Mouse (Mus musculus) liver, embryonic 13.5 days (tissue): ENCODE measurements at regions not wholly inside any gene's neighbourhood (a gene's known extent, or its start where the extent isn't known, plus 50 kb on each side); places are given as distances from the start of the nearest gene placed in this dataset.

ENCODE experiments used
- ATAC-seq: fragments of 200-750 bp; cut with Nextera tagmentation; 2 replicates; pipeline ENCODE4 v1.8.0; 2017; ENCODE audit warnings: low read depth, mild to moderate bottlenecking, moderate number of reproducible peaks, moderate library complexity
- DNase-seq: peaks from one replicate; pipeline ENCODE4 v3.0.0; 2022
- H3K27ac ChIP-seq: fragments of 300-500 bp; sonication (generic); 2 replicates; pipeline ENCODE4 v1.5.1; 2015; ENCODE audit warnings: moderate library complexity, mild to moderate bottlenecking, inconsistent platforms
- H3K27me3 ChIP-seq: fragments of 300-500 bp; sonication (generic); 2 replicates; pipeline ENCODE4 v1.6.1; 2015; ENCODE audit warnings: mild to moderate bottlenecking, inconsistent platforms
- H3K36me3 ChIP-seq: fragments of 300-500 bp; sonication (generic); 2 replicates; pipeline ENCODE4 v1.6.1; 2015; ENCODE audit warnings: mild to moderate bottlenecking, inconsistent platforms
- H3K4me1 ChIP-seq: fragments of 300-500 bp; sonication (generic); replicated peaks from 2 replicates; pipeline ENCODE4 v1.6.1; 2015; ENCODE audit warnings: inconsistent platforms
- H3K4me2 ChIP-seq: fragments of 300-500 bp; sonication (generic); 2 replicates; pipeline ENCODE4 v1.6.1; 2015; ENCODE audit warnings: inconsistent platforms, mild to moderate bottlenecking, moderate library complexity
- H3K4me3 ChIP-seq: fragments of 300-500 bp; sonication (generic); replicated peaks from 2 replicates; pipeline ENCODE4 v1.5.1; 2015; ENCODE audit warnings: mild to moderate bottlenecking, inconsistent platforms
- H3K9ac ChIP-seq: fragments of 300-500 bp; sonication (generic); 2 replicates; pipeline ENCODE4 v1.6.1; 2015; ENCODE audit warnings: mild to moderate bottlenecking, inconsistent platforms
- H3K9me3 ChIP-seq: fragments of 300-500 bp; sonication (generic); replicated peaks from 2 replicates; pipeline ENCODE4 v1.6.1; 2016; ENCODE audit warnings: inconsistent platforms
- WGBS: fragments of 180-500 bp; shearing (Covaris S2); methylation state at CpG from one replicate; pipeline ENCODE4 v1.1.7; 2015; ENCODE audit not compliant: insufficient replicate concordance; 5-methylcytosine and 5-hydroxymethylcytosine counted together

GRCm38 (mm10) chr1:83870853-83871567 lies 463.0 kb upstream of the Sphkap start:
- no peak overlapping the region for H3K27ac ChIP-seq
- H3K4me1 ChIP-seq, result no peaks in the 10 kb centered on the region
- no peaks in the 10 kb centered on the region for H3K27me3 ChIP-seq
- ATAC-seq (no peak), DNase-seq (no peak)
- no peak overlapping the region for H3K4me3 ChIP-seq
- no peaks in the 10 kb centered on the region for H3K36me3 ChIP-seq
- no peak overlapping the region for H3K9ac ChIP-seq
- H3K4me2 ChIP-seq, result no peak overlapping the region
- 46% methylated on average over 5 of the region's 5 CpGs for WGBS
- no peaks in the 10 kb centered on the region for H3K9me3 ChIP-seq

GRCm38 (mm10) chr1:83869046-83869445 lies 461.0 kb upstream of the Sphkap start:
- Histone ChIP-seq H3K4me1 (no peaks in the 10 kb centered on the region), H3K36me3 (no peaks in the 10 kb centered on the region), H3K27ac (no peak overlapping the region), H3K9me3 (no peaks in the 10 kb centered on the region), H3K27me3 (no peaks in the 10 kb centered on the region), H3K4me2 (no peak overlapping the region), H3K4me3 (no peak overlapping the region), H3K9ac (no peak overlapping the region)
- DNase-seq (no peak), ATAC-seq (no peak)
- WGBS, result 89% methylated on average over 2 of the region's 2 CpGs

DNA sequence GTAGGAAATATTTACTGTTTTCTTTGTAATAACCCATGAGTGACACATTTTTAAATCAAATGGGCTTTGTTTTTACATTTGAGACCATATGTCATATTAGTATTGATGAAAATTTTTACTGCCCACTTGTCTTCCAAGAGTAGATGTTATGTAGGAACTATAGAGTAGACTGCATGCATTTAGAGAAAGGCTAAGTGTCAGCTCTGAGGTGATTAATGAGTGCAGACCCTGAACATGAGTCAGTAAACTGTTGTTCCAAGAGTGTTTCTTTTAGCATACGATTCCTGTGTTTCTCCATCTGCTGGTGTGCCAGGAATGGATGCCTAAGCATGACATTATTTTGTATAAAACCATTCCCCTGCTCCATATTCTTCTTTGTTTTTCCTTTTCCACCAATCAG lies 454.5 kb upstream of the Sphkap start:
- H3K4me2 ChIP-seq, result no peak overlapping the region

DNA sequence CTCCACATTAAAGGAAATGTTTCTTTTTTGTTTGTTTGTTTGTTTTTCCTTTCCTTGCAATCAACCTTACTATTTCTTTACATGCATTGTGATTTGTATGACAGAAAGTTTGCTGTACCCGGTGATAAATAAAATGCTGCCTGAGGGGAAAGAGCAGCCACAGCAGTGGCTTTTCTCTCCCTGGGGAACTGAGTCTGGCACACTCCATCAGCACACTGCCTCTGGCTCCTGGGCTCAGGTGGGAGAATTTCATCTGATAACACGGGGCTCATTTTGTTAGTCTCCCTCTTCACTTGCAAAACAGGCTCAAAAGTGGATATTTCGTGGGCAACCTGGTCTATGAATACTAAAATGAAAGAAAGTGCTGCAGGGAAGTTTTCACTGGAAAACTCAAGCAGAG lies 454.1 kb upstream of the Sphkap start:
- H3K9me3 ChIP-seq, result no peaks in the 10 kb centered on the region
- H3K9ac ChIP-seq, result no peak overlapping the region
- no peaks in the 10 kb centered on the region for H3K4me1 ChIP-seq
- no peak for DNase-seq
- 47% methylated on average over 3 of the region's 3 CpGs for WGBS
- no peak for ATAC-seq
- H3K27me3 ChIP-seq, result no peaks in the 10 kb centered on the region
- no peak overlapping the region for H3K4me3 ChIP-seq
- no peak overlapping the region for H3K27ac ChIP-seq
- no peaks in the 10 kb centered on the region for H3K36me3 ChIP-seq
- no peak overlapping the region for H3K4me2 ChIP-seq

More for the DNA sequence above, 454.5 kb upstream of the Sphkap start:
- Histone ChIP-seq H3K27me3 (no peaks in the 10 kb centered on the region), H3K27ac (no peak overlapping the region), H3K4me3 (no peak overlapping the region), H3K4me1 (no peaks in the 10 kb centered on the region), H3K9ac (no peak overlapping the region), H3K9me3 (no peaks in the 10 kb centered on the region), H3K36me3 (no peaks in the 10 kb centered on the region)
- DNase-seq, result no peak
- no peak for ATAC-seq
- WGBS, result 52% methylated on average over 1 of the region's 1 CpGs

- H3K36me3 ChIP-seq, result no peaks in the 10 kb centered on the region
- H3K27me3 ChIP-seq, result no peaks in the 10 kb centered on the region
- ATAC-seq (no peak), DNase-seq (no peak)
- WGBS, result 57% methylated on average over 3 of the region's 3 CpGs
- no peak overlapping the region for H3K4me2 ChIP-seq
- no peaks in the 10 kb centered on the region for H3K4me1 ChIP-seq
- H3K9me3 ChIP-seq, result no peaks in the 10 kb centered on the region
- H3K4me3 ChIP-seq, result no peak overlapping the region
- no peak overlapping the region for H3K9ac ChIP-seq
- H3K27ac ChIP-seq, result no peak overlapping the region
Observed at GRCm38 (mm10) chr1:83859732-83860424, 451.9 kb upstream of the Sphkap start.

- no peak overlapping the region for H3K4me2 ChIP-seq
- no peaks in the 10 kb centered on the region for H3K36me3 ChIP-seq
- no peaks in the 10 kb centered on the region for H3K9me3 ChIP-seq
- H3K9ac ChIP-seq, result no peak overlapping the region
- no peak overlapping the region for H3K27ac ChIP-seq
- H3K4me3 ChIP-seq, result no peak overlapping the region
- 80% methylated on average over 5 of the region's 5 CpGs for WGBS
- no peaks in the 10 kb centered on the region for H3K27me3 ChIP-seq
- no peak for ATAC-seq
- H3K4me1 ChIP-seq, result no peaks in the 10 kb centered on the region
- DNase-seq, result no peak
Observed at GRCm38 (mm10) chr1:83853996-83854395, 446.0 kb upstream of the Sphkap start.

- Histone ChIP-seq H3K27ac (no peak overlapping the region), H3K27me3 (no peaks in the 10 kb centered on the region), H3K4me3 (no peak overlapping the region), H3K4me2 (no peak overlapping the region), H3K4me1 (no peaks in the 10 kb centered on the region), H3K36me3 (no peaks in the 10 kb centered on the region), H3K9me3 (no peaks in the 10 kb centered on the region), H3K9ac (no peak overlapping the region)
- 79% methylated on average over 6 of the region's 6 CpGs for WGBS
- DNase-seq (no peak), ATAC-seq (no peak)
Observed at GRCm38 (mm10) chr1:83851081-83851480, 443.1 kb upstream of the Sphkap start.

DNA sequence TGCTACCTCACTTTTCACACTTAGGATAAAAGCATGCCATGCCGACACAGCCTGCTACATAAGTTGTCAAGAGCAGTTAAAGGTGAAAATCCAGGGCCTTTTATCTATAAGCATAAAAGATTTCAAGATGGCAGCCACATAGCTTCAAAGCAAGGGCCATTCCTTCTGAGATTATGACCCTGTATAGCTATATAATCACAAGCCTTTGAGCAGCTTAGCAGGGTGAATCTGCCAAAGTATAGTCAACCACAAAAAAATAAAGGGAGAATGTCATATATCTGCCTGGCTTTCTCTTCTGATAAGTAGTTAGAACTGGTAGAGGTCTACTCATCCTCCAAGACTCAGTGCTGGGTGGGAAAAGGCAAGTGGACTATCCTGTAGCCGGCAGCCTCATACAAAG lies 440.4 kb upstream of the Sphkap start:
- no peak for ATAC-seq

DNA sequence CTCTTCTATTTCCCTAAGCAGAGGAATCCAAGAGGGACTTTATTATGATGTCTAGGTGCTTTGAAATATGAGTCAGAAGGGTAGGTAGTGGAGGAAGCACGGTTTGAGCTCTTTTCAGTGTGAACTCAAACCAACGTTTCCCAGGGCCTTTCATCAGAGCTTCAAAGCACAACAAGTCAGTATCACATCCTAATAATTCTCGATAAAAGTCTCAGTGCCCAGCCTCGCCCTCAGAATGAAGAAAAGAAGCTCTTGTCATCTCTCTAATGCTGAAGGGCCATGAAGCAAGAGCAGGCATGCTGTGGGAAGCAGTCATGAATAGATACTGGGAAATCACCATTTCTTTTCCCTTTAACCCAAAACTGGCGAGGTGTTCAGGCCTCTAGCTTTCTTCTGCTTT lies 440.0 kb upstream of the Sphkap start:
- Histone ChIP-seq H3K4me3 (no peak overlapping the region), H3K27me3 (no peaks in the 10 kb centered on the region), H3K4me2 (no peak overlapping the region), H3K9ac (no peak overlapping the region), H3K36me3 (no peaks in the 10 kb centered on the region), H3K9me3 (no peaks in the 10 kb centered on the region), H3K27ac (no peak overlapping the region), H3K4me1 (no peaks in the 10 kb centered on the region)
- 40% methylated on average over 5 of the region's 5 CpGs for WGBS
- DNase-seq (no peak), ATAC-seq (no peak)

More for the DNA sequence above, 440.4 kb upstream of the Sphkap start:
- Histone ChIP-seq H3K27me3 (no peaks in the 10 kb centered on the region), H3K9me3 (no peaks in the 10 kb centered on the region), H3K4me2 (no peak overlapping the region), H3K4me3 (no peak overlapping the region), H3K27ac (no peak overlapping the region), H3K9ac (no peak overlapping the region), H3K36me3 (no peaks in the 10 kb centered on the region), H3K4me1 (no peaks in the 10 kb centered on the region)
- WGBS, result 66% methylated on average over 2 of the region's 2 CpGs
- no peak for DNase-seq

GRCm38 (mm10) chr1:83844827-83845379 lies 436.9 kb upstream of the Sphkap start:
- ATAC-seq, result no peak
- no peak for DNase-seq
- H3K4me2 ChIP-seq, result no peak overlapping the region
- H3K4me3 ChIP-seq, result no peak overlapping the region
- no peaks in the 10 kb centered on the region for H3K27me3 ChIP-seq
- H3K36me3 ChIP-seq, result no peaks in the 10 kb centered on the region
- H3K27ac ChIP-seq, result no peak overlapping the region
- H3K9me3 ChIP-seq, result no peaks in the 10 kb centered on the region
- no peaks in the 10 kb centered on the region for H3K4me1 ChIP-seq
- 51% methylated on average over 4 of the region's 4 CpGs for WGBS
- H3K9ac ChIP-seq, result no peak overlapping the region

DNA sequence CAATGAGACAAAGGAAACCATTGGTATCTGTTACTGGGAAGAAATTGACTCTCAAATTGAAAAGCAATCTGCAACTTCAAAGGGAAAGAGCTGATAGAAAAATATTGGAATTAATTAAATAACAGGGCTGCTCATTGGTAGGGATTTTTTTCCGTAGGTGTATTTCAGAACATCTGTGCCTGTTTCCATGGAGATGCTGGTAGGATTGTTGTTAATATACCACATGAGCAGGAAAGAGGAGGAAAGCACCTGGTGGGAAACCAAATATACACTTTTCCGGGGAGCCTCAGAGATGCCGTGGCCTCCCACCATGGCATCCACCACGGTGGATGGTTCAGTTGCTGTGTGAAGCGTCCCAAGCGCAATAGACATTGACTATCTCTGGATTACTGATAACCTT lies 428.0 kb upstream of the Sphkap start:
- no peak overlapping the region for H3K4me3 ChIP-seq
- no peak overlapping the region for H3K27ac ChIP-seq
- no peaks in the 10 kb centered on the region for H3K36me3 ChIP-seq
- ATAC-seq (no peak), DNase-seq (no peak)
- no peaks in the 10 kb centered on the region for H3K9me3 ChIP-seq
- H3K27me3 ChIP-seq, result no peaks in the 10 kb centered on the region
- no peak overlapping the region for H3K9ac ChIP-seq
- no peak overlapping the region for H3K4me2 ChIP-seq
- 85% methylated on average over 6 of the region's 6 CpGs for WGBS
- H3K4me1 ChIP-seq, result no peaks in the 10 kb centered on the region

GRCm38 (mm10) chr1:83832946-83833345 lies 424.9 kb upstream of the Sphkap start:
- Histone ChIP-seq H3K27ac (no peak overlapping the region), H3K4me3 (no peak overlapping the region), H3K9ac (no peak overlapping the region), H3K4me2 (no peak overlapping the region), H3K36me3 (no peaks in the 10 kb centered on the region), H3K9me3 (no peaks in the 10 kb centered on the region), H3K27me3 (no peaks in the 10 kb centered on the region), H3K4me1 (no peaks in the 10 kb centered on the region)
- ATAC-seq (no peak), DNase-seq (no peak)
- whole genome bisulfite sequencing, result 65% methylated on average over 3 of the region's 3 CpGs
